Mouse (Mus musculus) liver, embryonic 12.5 days (tissue): ENCODE measurements around the gene Naa20. TPM values are rescaled to one million over a fixed set of nuclear protein-coding genes. Genes with fewer than 3 reads are reported as not detected.

Experiments
- ATAC-seq: fragments of 200-750 bp; cut with Nextera tagmentation; 2 replicates; pipeline ENCODE4 v1.8.0; 2017; ENCODE audit warnings: moderate number of reproducible peaks, mild to moderate bottlenecking, moderate library complexity
- H3K27ac ChIP-seq: fragments of 300-500 bp; sonication (generic); 2 replicates; pipeline ENCODE4 v1.5.1; 2016; ENCODE audit warnings: mild to moderate bottlenecking
- H3K27me3 ChIP-seq: fragments of 300-500 bp; sonication (generic); replicated peaks from 2 replicates; pipeline ENCODE4 v1.6.1; 2016; ENCODE audit warnings: mild to moderate bottlenecking, moderate library complexity
- H3K36me3 ChIP-seq: fragments of 300-500 bp; sonication (generic); 2 replicates; pipeline ENCODE4 v1.6.1; 2016; ENCODE audit warnings: mild to moderate bottlenecking, moderate library complexity
- H3K4me1 ChIP-seq: fragments of 300-500 bp; sonication (generic); 2 replicates; pipeline ENCODE4 v1.6.1; 2016
- H3K4me2 ChIP-seq: fragments of 300-500 bp; sonication (generic); 2 replicates; pipeline ENCODE4 v1.6.1; 2016; ENCODE audit warnings: mild to moderate bottlenecking, moderate library complexity
- H3K4me3 ChIP-seq: fragments of 300-500 bp; sonication (generic); 2 replicates; pipeline ENCODE4 v1.5.1; 2016; ENCODE audit warnings: mild to moderate bottlenecking, moderate library complexity
- H3K9ac ChIP-seq: fragments of 300-500 bp; sonication (generic); 2 replicates; pipeline ENCODE4 v1.6.1; 2016; ENCODE audit warnings: mild to moderate bottlenecking, moderate library complexity
- H3K9me3 ChIP-seq: fragments of 300-500 bp; sonication (generic); replicated peaks from 2 replicates; pipeline ENCODE4 v1.6.1; 2016; ENCODE audit warnings: mild to moderate bottlenecking, moderate library complexity
- WGBS: fragments of 180-500 bp; shearing (Covaris S2); methylation state at CpG from one replicate; pipeline ENCODE4 v1.1.7; 2016; ENCODE audit not compliant: insufficient replicate concordance; 5-methylcytosine and 5-hydroxymethylcytosine counted together
- microRNA-seq: library from miRNA; unstranded; fragments of <30 nt; microRNA quantifications from one replicate; pipeline ENCODE4, GENCODE M21; 2017
- polyA plus RNA-seq: library from polyadenylated mRNA; unstranded; fragments of >200 nt; fragmentation: Nextera tagmentation; extraction: Ambion mirVana; gene quantifications from 2 replicates; pipeline ENCODE4 v1.2.1, GENCODE M21; 2016

Gene Naa20
- polyA plus RNA-seq, 1 experiment from 2014 or later = 92.8 TPM

GRCm38 (mm10) chr2:145958551-145958950 lies 56.7 kb downstream of the Naa20 start:
- H3K9ac ChIP-seq = no peak overlapping the region
- no peaks in the 10 kb centered on the region for H3K27me3 ChIP-seq
- no peak overlapping the region for H3K4me3 ChIP-seq
- no peaks in the 10 kb centered on the region for H3K9me3 ChIP-seq
- H3K36me3 ChIP-seq = no peaks in the 10 kb centered on the region
- no peak overlapping the region for H3K4me2 ChIP-seq
- WGBS = 84% methylated on average over 7 of the region's 7 CpGs
- no peaks in the 10 kb centered on the region for H3K4me1 ChIP-seq
- no peak for ATAC-seq
- no peak overlapping the region for H3K27ac ChIP-seq

DNA sequence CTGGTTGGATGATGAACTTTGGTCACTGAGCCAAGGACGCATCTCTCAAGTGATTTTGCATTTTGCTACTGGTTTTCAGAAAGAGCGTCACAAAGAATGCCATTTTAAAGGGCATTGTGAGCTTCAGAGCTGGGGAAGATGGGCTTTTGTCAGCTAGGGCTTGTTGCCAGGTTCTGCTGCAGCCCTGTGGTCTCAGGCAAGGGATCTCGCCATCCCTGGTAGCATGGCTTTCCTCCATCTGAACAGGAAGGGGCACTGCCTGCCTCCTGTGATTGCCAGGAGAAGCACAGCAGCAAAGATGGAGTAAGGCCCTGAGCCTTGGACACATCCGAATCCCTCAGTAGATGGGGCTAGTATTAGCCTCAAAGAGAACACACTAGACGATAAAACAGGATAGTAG lies 60.0 kb downstream of the Naa20 start:
- ATAC-seq = no peak
- no peak overlapping the region for H3K27ac ChIP-seq
- H3K36me3 ChIP-seq = no peaks in the 10 kb centered on the region
- no peaks in the 10 kb centered on the region for H3K4me1 ChIP-seq
- no peaks in the 10 kb centered on the region for H3K9me3 ChIP-seq
- no peak overlapping the region for H3K4me3 ChIP-seq
- no peak overlapping the region for H3K4me2 ChIP-seq
- no peak overlapping the region for H3K9ac ChIP-seq
- H3K27me3 ChIP-seq = no peaks in the 10 kb centered on the region
- 69% methylated on average over 5 of the region's 5 CpGs for WGBS

Small RNA genes within 50 kb of the gene (microRNA-seq; reads per million reads assigned to microRNA genes)
- not detected for gene Gm25026

Other genes with a start within 250 kb of the Naa20 start
- 3.6 and 3.7 TPM in 2 replicates for gene Rin2, start 226.9 kb upstream of the Naa20 start, polyA plus RNA-seq
- not detected in 2 replicates for gene Cfap61, start 32.7 kb downstream of the Naa20 start, polyA plus RNA-seq
- 24.7 TPM in 2 replicates for gene Crnkl1, start 32.9 kb downstream of the Naa20 start, polyA plus RNA-seq